ENCODE assay signal across 19 mouse cellular contexts in genomic region chr7:101540684-101541083, GRCm38 (mm10). TPM values are rescaled to one million over a fixed set of nuclear protein-coding genes. Genes with fewer than 3 reads are reported as not detected.
DNase-seq lines count a peak whose midpoint lies in the region; ATAC-seq and TF ChIP-seq lines count a peak whose summit lies in the region.
"Had no signal": no experiment of that assay in that cellular context is flagged by ENCODE, and none has a peak within 500 bp of the region (broad histone marks: within the 10 kb centered on the region; RNA-seq: fewer than 3 reads in every experiment).

No protein-coding gene starts in this region.

- 0 out of 2 replicates have a peak, but pooled peaks have one; percentile 17 for ATAC-seq in hindbrain, embryonic 16.5 days
- no peak for ATAC-seq in hindbrain, embryonic 11.5 days (ENCODE audit: low FRiP score)
- no peak for ATAC-seq in midbrain, embryonic 14.5 days (ENCODE audit: low FRiP score, low TSS enrichment)
- no peak for ATAC-seq in midbrain, postnatal 0 days (ENCODE audit: low FRiP score)
- ATAC-seq in hematopoietic stem cell, adult 5-6 weeks (replicated peaks in 1 of 2; ENCODE audit: insufficient read depth in 1 of 2, low FRiP score in 2 of 2, low TSS enrichment in 1 of 2, low read depth in 1 of 2, poor library complexity in 2 of 2, severe bottlenecking in 2 of 2), result peak; percentile 71 to 77
- ATAC-seq in monocyte, adult 5-6 weeks (replicated peaks; ENCODE audit: insufficient number of reproducible peaks, low FRiP score, low TSS enrichment, poor library complexity, severe bottlenecking), result no peak
- ATAC-seq: liver, embryonic 12.5 days had no signal

- no peak for TF ChIP-seq CTCF in midbrain, postnatal 0 days (IDR thresholded peaks at IDR 0.05)

- H3K4me2 ChIP-seq in hindbrain, embryonic 16.5 days (ENCODE audit: low read length), result no peak overlapping the region
- H3K4me2 ChIP-seq in hindbrain, embryonic 11.5 days (replicated peaks; ENCODE audit: low read depth, low read length), result no peak overlapping the region
- no peak overlapping the region for H3K4me2 ChIP-seq in midbrain, embryonic 14.5 days (ENCODE audit: low read length)
- no peak overlapping the region for H3K4me2 ChIP-seq in midbrain, postnatal 0 days (ENCODE audit: low read depth, low read length, poor library complexity, severe bottlenecking)
- H3K4me2 ChIP-seq: forebrain, embryonic 12.5 days; heart, embryonic 12.5 days; liver, embryonic 12.5 days; lung, embryonic 15.5 days; neural tube, embryonic 12.5 days had no signal

- DNase-seq in hindbrain, embryonic 11.5 days (ENCODE audit: low spot score), result no peak
- peak; percentile 31 for DNase-seq in midbrain, embryonic 14.5 days
- DNase-seq in midbrain, postnatal 0 days (ENCODE audit: low spot score), result no peak
- peak; percentile 63 for DNase-seq in splenic B cell, adult 2 months (ENCODE audit: low read depth, low spot score)
- DNase-seq in frontal cortex, postnatal 36 days (ENCODE audit: low spot score in 2 of 2), result no peak

- peaks cover under 1% of the 10 kb centered on the region; the same call in 1 of the 2 replicates for H3K4me1 ChIP-seq in hindbrain, embryonic 16.5 days (ENCODE audit: control insufficient read depth, insufficient read depth, low read depth, low read length)
- H3K4me1 ChIP-seq in hindbrain, embryonic 11.5 days (replicated peaks; ENCODE audit: control insufficient read depth, insufficient read depth, low read length), result no peaks in the 10 kb centered on the region
- peaks cover 4% of the 10 kb centered on the region; the same call in 1 of the 2 replicates for H3K4me1 ChIP-seq in midbrain, embryonic 14.5 days (ENCODE audit: control insufficient read depth, insufficient read depth, low read length)
- no peaks in the 10 kb centered on the region; the same call in 1 of the 2 replicates for H3K4me1 ChIP-seq in midbrain, postnatal 0 days (ENCODE audit: insufficient read depth, low read length)
- H3K4me1 ChIP-seq: heart, embryonic 12.5 days; liver, embryonic 12.5 days; lung, embryonic 15.5 days; neural tube, embryonic 12.5 days had no signal

- H3K4me3 ChIP-seq in hindbrain, embryonic 16.5 days (ENCODE audit: low read length), result no peak overlapping the region
- H3K4me3 ChIP-seq in hindbrain, embryonic 11.5 days (ENCODE audit: low read depth, low read length), result no peak overlapping the region
- no peak overlapping the region for H3K4me3 ChIP-seq in midbrain, embryonic 14.5 days (replicated peaks; ENCODE audit: low read depth, low read length)
- no peak overlapping the region for H3K4me3 ChIP-seq in midbrain, postnatal 0 days (ENCODE audit: low read depth, low read length)
- H3K4me3 ChIP-seq: forebrain, embryonic 12.5 days; heart, embryonic 12.5 days; limb, embryonic 10.5 days; liver, embryonic 12.5 days; lung, embryonic 15.5 days; neural tube, embryonic 12.5 days had no signal

- H3K27me3 ChIP-seq in hindbrain, embryonic 16.5 days (replicated peaks; ENCODE audit: control insufficient read depth, insufficient read depth, low read length), result no peaks in the 10 kb centered on the region
- no peaks in the 10 kb centered on the region for H3K27me3 ChIP-seq in hindbrain, embryonic 11.5 days (ENCODE audit: control insufficient read depth, insufficient read depth, low read length)
- no peaks in the 10 kb centered on the region for H3K27me3 ChIP-seq in midbrain, embryonic 14.5 days (ENCODE audit: control insufficient read depth, insufficient read depth, low read length)
- H3K27me3 ChIP-seq in midbrain, postnatal 0 days (ENCODE audit: insufficient read depth, low read length), result no peaks in the 10 kb centered on the region
- no peaks in the 10 kb centered on the region for H3K27me3 ChIP-seq in splenic B cell, adult 2 months (ENCODE audit: control insufficient read depth, insufficient read depth, low read length, poor library complexity, severe bottlenecking)
- H3K27me3 ChIP-seq: heart, embryonic 12.5 days; lung, embryonic 15.5 days; neural tube, embryonic 12.5 days had no signal

- H3K9ac ChIP-seq in hindbrain, embryonic 16.5 days (ENCODE audit: low read depth, low read length), result no peak overlapping the region
- no peak overlapping the region for H3K9ac ChIP-seq in hindbrain, embryonic 11.5 days (ENCODE audit: low read depth, low read length)
- H3K9ac ChIP-seq in midbrain, embryonic 14.5 days (replicated peaks; ENCODE audit: low read length), result no peak overlapping the region
- H3K9ac ChIP-seq in midbrain, postnatal 0 days (replicated peaks; ENCODE audit: low read length, poor library complexity, severe bottlenecking), result no peak overlapping the region
- H3K9ac ChIP-seq: forebrain, embryonic 12.5 days; heart, embryonic 12.5 days; liver, embryonic 12.5 days; lung, embryonic 15.5 days; neural tube, embryonic 12.5 days had no signal

- H3K27ac ChIP-seq in hindbrain, embryonic 16.5 days (ENCODE audit: low read depth, low read length), result no peak overlapping the region
- H3K27ac ChIP-seq in hindbrain, embryonic 11.5 days (ENCODE audit: low read depth, low read length), result no peak overlapping the region
- no peak overlapping the region for H3K27ac ChIP-seq in midbrain, embryonic 14.5 days (replicated peaks; ENCODE audit: low read depth, low read length)
- no peak overlapping the region for H3K27ac ChIP-seq in midbrain, postnatal 0 days (ENCODE audit: low read depth, low read length)
- H3K27ac ChIP-seq: forebrain, embryonic 12.5 days; limb, embryonic 10.5 days; liver, embryonic 12.5 days; lung, embryonic 15.5 days; macrophage; neural tube, embryonic 12.5 days had no signal

- 75% methylated on average over 5 of the region's 5 CpGs for WGBS in hindbrain, embryonic 16.5 days
- WGBS in hindbrain, embryonic 11.5 days, result 77% methylated on average over 5 of the region's 5 CpGs
- 77% methylated on average over 5 of the region's 5 CpGs for WGBS in midbrain, embryonic 14.5 days
- WGBS in midbrain, postnatal 0 days, result 73% methylated on average over 5 of the region's 5 CpGs

- no peaks in the 10 kb centered on the region for H3K36me3 ChIP-seq in hindbrain, embryonic 16.5 days (ENCODE audit: control insufficient read depth, insufficient read depth, low read length)
- no peaks in the 10 kb centered on the region for H3K36me3 ChIP-seq in hindbrain, embryonic 11.5 days (ENCODE audit: control insufficient read depth, insufficient read depth, low read length)
- no peaks in the 10 kb centered on the region for H3K36me3 ChIP-seq in midbrain, embryonic 14.5 days (ENCODE audit: control insufficient read depth, insufficient read depth, low read length)
- H3K36me3 ChIP-seq in midbrain, postnatal 0 days (ENCODE audit: insufficient read depth, low read length), result no peaks in the 10 kb centered on the region
- no peaks in the 10 kb centered on the region for H3K36me3 ChIP-seq in splenic B cell, adult 2 months (ENCODE audit: control insufficient read depth, insufficient read depth, low read length, poor library complexity, severe bottlenecking)
- H3K36me3 ChIP-seq: forebrain, embryonic 12.5 days; heart, embryonic 12.5 days; limb, embryonic 10.5 days; liver, embryonic 12.5 days; lung, embryonic 15.5 days; neural tube, embryonic 12.5 days had no signal

- no peaks in the 10 kb centered on the region for H3K9me3 ChIP-seq in hindbrain, embryonic 16.5 days (ENCODE audit: control insufficient read depth, low read length)
- H3K9me3 ChIP-seq in hindbrain, embryonic 11.5 days (ENCODE audit: control insufficient read depth, low read length), result no peaks in the 10 kb centered on the region
- H3K9me3 ChIP-seq in midbrain, embryonic 14.5 days (ENCODE audit: control insufficient read depth, low read length), result no peaks in the 10 kb centered on the region
- H3K9me3 ChIP-seq in midbrain, postnatal 0 days (ENCODE audit: low read length), result no peaks in the 10 kb centered on the region
- H3K9me3 ChIP-seq: forebrain, embryonic 12.5 days; heart, embryonic 12.5 days; limb, embryonic 10.5 days; liver, embryonic 12.5 days; lung, embryonic 15.5 days; neural tube, embryonic 12.5 days had no signal

RNA-seq across cellular contexts. Expression of gene Art2b, which starts 44.7 kb away (rescaled TPM):
- not detected in 2 replicates for polyA plus RNA-seq in hindbrain, embryonic 16.5 days (2015; fragmentation: Nextera tagmentation; extraction: Ambion mirVana)
- polyA plus RNA-seq in hindbrain, embryonic 11.5 days (2014; fragmentation: Nextera tagmentation; extraction: Ambion mirVana), result not detected in 2 replicates
- not detected in 2 replicates for polyA plus RNA-seq in midbrain, embryonic 14.5 days (2014; fragmentation: Nextera tagmentation; extraction: Ambion mirVana)
- total RNA-seq in midbrain, postnatal 0 days (2014; rRNA removed), result not detected in 2 replicates
- polyA plus RNA-seq in midbrain, postnatal 0 days (2015; fragmentation: Nextera tagmentation; extraction: Ambion mirVana), result not detected in 2 replicates
- 0.55 and 2.6 TPM in 2 replicates for total RNA-seq in hematopoietic stem cell, adult 5-6 weeks (2017)
- 1.6 to 4.2 TPM in 2 of 3 replicates, not detected in the other for total RNA-seq in monocyte, adult 5-6 weeks (2017)
- total RNA-seq: ES-E14; gastrocnemius, postnatal 4 days; heart, postnatal 25 days had no signal
- polyA plus RNA-seq: forebrain, embryonic 12.5 days; heart, embryonic 12.5 days; limb, embryonic 10.5 days; lung, embryonic 15.5 days; midbrain, embryonic 16.5 days; neural tube, embryonic 12.5 days had no signal

Comparison
In these comparisons a context has a peak if more than half of its experiments do, and no peak if none do; other contexts are left out.
1. ATAC-seq: peak in hindbrain, embryonic 16.5 days (single experiment) and hematopoietic stem cell, adult 5-6 weeks (2 of 2); none in hindbrain, embryonic 11.5 days (single experiment), midbrain, embryonic 14.5 days (single experiment), midbrain, postnatal 0 days (single experiment) and monocyte, adult 5-6 weeks (single experiment).
2. DNase-seq: peak in midbrain, embryonic 14.5 days (single experiment) and splenic B cell, adult 2 months (single experiment); none in hindbrain, embryonic 11.5 days (single experiment), midbrain, postnatal 0 days (single experiment) and frontal cortex, postnatal 36 days (0 of 2).